Mouse (Mus musculus) heart, embryonic 11.5 days (tissue): ENCODE measurements around the gene Ppp5c. TPM values are rescaled to one million over a fixed set of nuclear protein-coding genes. Genes with fewer than 3 reads are reported as not detected.

Experiments
- ATAC-seq: fragments of 200-750 bp; cut with Nextera tagmentation; replicated peaks from 2 replicates; pipeline ENCODE4 v1.8.0; 2017; ENCODE audit warnings: moderate library complexity; ENCODE audit not compliant: insufficient number of reproducible peaks, low FRiP score, low TSS enrichment
- H3K27ac ChIP-seq: fragments of 300-500 bp; sonication (generic); 2 replicates; pipeline ENCODE4 v1.5.1; 2014; ENCODE audit warnings: mild to moderate bottlenecking, low read depth, low read length
- H3K27me3 ChIP-seq: fragments of 300-500 bp; sonication (generic); 2 replicates; pipeline ENCODE4 v1.6.1; 2014; ENCODE audit warnings: mild to moderate bottlenecking, low read length, mixed read lengths; ENCODE audit not compliant: control insufficient read depth, insufficient read depth
- H3K36me3 ChIP-seq: fragments of 300-500 bp; sonication (generic); 2 replicates; pipeline ENCODE4 v1.6.1; 2014; ENCODE audit warnings: mild to moderate bottlenecking, low read length, moderate library complexity, mixed read lengths; ENCODE audit not compliant: control insufficient read depth, insufficient read depth
- H3K4me1 ChIP-seq: fragments of 300-500 bp; sonication (generic); 2 replicates; pipeline ENCODE4 v1.6.1; 2014; ENCODE audit warnings: low read length; ENCODE audit not compliant: control insufficient read depth, insufficient read depth
- H3K4me2 ChIP-seq: fragments of 300-500 bp; sonication (generic); 2 replicates; pipeline ENCODE4 v1.6.1; 2014; ENCODE audit warnings: mild to moderate bottlenecking, moderate library complexity
- H3K4me3 ChIP-seq: fragments of 300-500 bp; sonication (generic); 2 replicates; pipeline ENCODE4 v1.5.1; 2014; ENCODE audit warnings: low read depth, low read length
- H3K9ac ChIP-seq: fragments of 300-500 bp; sonication (generic); 2 replicates; pipeline ENCODE4 v1.6.1; 2014; ENCODE audit warnings: mild to moderate bottlenecking, low read depth, low read length, moderate library complexity
- H3K9me3 ChIP-seq: fragments of 300-500 bp; sonication (generic); replicated peaks from 2 replicates; pipeline ENCODE4 v1.6.1; 2016; ENCODE audit warnings: low read length; ENCODE audit not compliant: control insufficient read depth
- WGBS: fragments of 180-500 bp; shearing (Covaris S2); extraction: QIAGEN DNeasy Blood & Tissue Kit; methylation state at CpG from one replicate; pipeline ENCODE4 v1.1.7; 2014; ENCODE audit not compliant: insufficient replicate concordance; 5-methylcytosine and 5-hydroxymethylcytosine counted together
- polyA plus RNA-seq: library from polyadenylated mRNA; unstranded; fragments of >200 nt; fragmentation: Nextera tagmentation; extraction: Ambion mirVana; gene quantifications from 2 replicates; pipeline ENCODE4 v1.2.1, GENCODE M21; 2014

Gene Ppp5c
- polyA plus RNA-seq, 1 experiment from 2014 or later: 87.0 TPM

DNA sequence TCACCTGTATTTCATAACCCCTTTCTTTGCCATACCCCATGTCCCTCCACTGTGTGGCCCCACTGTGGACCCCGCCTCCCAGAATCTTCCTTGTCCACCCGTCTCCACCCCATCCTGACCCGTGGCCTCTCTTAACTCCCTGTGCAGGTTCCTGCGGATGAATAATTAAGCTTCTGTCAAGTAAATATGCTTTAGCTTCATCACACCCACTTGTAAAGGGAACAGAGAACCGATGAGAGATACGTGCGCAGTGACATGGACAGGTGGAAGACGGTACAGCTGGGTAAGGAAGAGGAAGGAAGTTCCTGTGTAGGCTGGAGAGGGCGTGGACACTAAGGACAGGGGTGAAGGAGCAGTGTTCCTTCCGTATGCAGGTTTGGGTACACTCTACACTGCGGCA lies 35.1 kb upstream of the Ppp5c start:
- Histone ChIP-seq H3K27ac (peak overlapping the region; percentile 66), H3K4me3 (peak overlapping the region; percentile 50), H3K9ac (peak overlapping the region; percentile 65), H3K27me3 (no peaks in the 10 kb centered on the region), H3K9me3 (no peaks in the 10 kb centered on the region), H3K4me2 (peak overlapping the region; percentile 78), H3K36me3 (no peaks in the 10 kb centered on the region), H3K4me1 (peaks cover 43% of the 10 kb centered on the region)
- ATAC-seq: no peak
- WGBS: 16% methylated on average over 11 of the region's 11 CpGs

- 2% methylated on average over 15 of the region's 15 CpGs for WGBS
- Histone ChIP-seq H3K4me2 (peak within 1 kb of the TSS; percentile 78), H3K27ac (peak within 1 kb of the TSS; percentile 66), H3K4me1 (peaks cover 48% of the 10 kb centered on the region), H3K9ac (peak within 1 kb of the TSS; percentile 65), H3K4me3 (peak within 1 kb of the TSS; percentile 50), H3K9me3 (no peaks in the 10 kb centered on the region), H3K27me3 (no peaks in the 10 kb centered on the region), H3K36me3 (no peaks in the 10 kb centered on the region)
- ATAC-seq: peak; percentile 60
Observed at GRCm38 (mm10) chr7:17062389-17062788, 34.7 kb upstream of the Ppp5c start, which contains the start of gene Hif3a. Hif3a (minus strand) TSS chr7:17062427.

DNA sequence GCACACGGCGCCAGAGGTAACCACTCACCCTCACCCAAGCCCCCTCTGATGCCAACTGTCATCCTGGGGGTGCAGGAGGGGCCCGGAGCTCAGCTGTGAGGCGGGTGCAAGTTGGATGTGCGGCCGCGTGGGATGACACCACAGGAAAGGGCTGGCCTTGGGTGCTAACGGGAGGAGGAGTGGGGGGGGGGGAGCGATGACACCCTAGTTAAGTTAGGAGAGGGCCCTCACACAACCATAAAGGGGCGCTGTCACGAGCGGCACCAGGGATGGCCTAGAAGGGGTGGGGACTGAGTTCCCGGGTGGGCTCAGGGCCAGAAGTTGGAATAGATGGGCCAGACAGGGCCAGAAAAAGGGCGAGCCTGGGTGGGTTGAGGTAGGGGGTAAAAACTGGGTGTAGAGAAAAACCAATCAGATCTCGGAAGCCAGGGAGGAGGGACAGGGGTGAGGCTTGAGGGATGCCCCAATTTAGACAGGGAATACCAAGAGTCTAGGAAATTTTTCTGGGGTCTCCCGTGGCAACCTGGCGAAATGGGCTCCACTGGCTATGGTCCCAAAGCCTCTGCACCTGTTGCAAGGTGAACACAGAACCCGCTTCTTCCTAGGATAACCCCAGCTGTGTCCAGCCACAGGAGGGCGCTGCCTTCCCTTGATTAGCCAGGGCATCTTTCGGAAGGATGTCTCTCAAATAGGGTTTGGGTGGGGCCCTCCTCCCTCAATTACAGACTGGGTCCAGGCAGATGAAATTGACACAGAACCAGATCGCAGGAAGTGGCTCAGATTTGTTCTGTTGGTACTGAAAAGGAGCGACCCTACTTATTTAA lies 33.3 kb upstream of the Ppp5c start:
- no peak for ATAC-seq
- peaks cover 53% of the 10 kb centered on the region for H3K4me1 ChIP-seq

DNA sequence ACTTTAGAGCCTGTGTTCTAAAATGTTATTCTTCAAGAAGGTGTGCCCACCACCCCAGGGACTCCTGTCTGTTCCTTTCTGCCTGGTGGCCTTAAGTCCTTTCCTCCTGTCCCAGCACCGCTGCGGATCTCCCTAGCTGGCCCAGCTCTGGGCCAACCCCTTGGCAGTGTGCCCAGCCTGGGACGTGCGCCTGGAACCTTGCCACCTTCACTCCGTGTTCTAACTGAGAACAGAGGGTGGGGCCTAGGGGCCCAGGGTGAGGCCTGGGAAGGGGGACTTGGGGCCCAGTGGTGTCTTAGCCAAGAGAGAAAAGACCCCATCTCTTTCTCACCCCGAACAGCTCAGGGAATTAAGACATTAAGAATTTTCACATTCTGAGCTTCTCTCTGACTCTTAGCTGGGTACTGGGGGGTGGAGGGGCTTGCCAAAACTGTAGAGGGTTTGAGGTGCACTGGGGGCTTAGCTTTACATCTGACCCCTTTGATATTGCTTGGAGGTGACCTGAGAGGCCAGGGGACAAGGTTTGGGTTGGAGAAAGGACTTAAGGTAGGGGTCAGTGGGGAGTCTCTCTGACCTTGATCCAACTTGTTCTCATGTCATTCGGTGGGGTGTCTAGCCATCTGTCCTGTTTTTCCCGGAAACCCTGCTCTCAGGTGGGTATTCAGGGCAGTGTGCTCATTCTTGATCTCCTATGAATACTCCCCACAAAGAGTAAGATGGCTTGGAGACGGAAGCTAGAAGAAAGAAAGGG lies 32.5 kb upstream of the Ppp5c start:
- no peaks in the 10 kb centered on the region for H3K9me3 ChIP-seq
- H3K4me3 ChIP-seq: peak overlapping the region; percentile 50
- H3K9ac ChIP-seq: peak overlapping the region; percentile 43; the same call in 1 of the 2 replicates
- H3K4me1 ChIP-seq: peaks cover 53% of the 10 kb centered on the region
- peak overlapping the region; percentile 78 for H3K4me2 ChIP-seq
- H3K27ac ChIP-seq: peak overlapping the region; percentile 99
- peak; percentile 33 for ATAC-seq
- no peaks in the 10 kb centered on the region for H3K36me3 ChIP-seq
- H3K27me3 ChIP-seq: no peaks in the 10 kb centered on the region
- WGBS: 32% methylated on average over 9 of the region's 9 CpGs

More for the DNA sequence above, 33.3 kb upstream of the Ppp5c start:
- H3K36me3 ChIP-seq: no peaks in the 10 kb centered on the region
- H3K4me3 ChIP-seq: peak overlapping the region; percentile 50
- peak overlapping the region; percentile 65; the same call in 1 of the 2 replicates for H3K9ac ChIP-seq
- H3K9me3 ChIP-seq: no peaks in the 10 kb centered on the region
- peak overlapping the region; percentile 99 for H3K27ac ChIP-seq
- H3K4me2 ChIP-seq: peak overlapping the region; percentile 78
- 73% methylated on average over 22 of the region's 22 CpGs for WGBS
- H3K27me3 ChIP-seq: no peaks in the 10 kb centered on the region

DNA sequence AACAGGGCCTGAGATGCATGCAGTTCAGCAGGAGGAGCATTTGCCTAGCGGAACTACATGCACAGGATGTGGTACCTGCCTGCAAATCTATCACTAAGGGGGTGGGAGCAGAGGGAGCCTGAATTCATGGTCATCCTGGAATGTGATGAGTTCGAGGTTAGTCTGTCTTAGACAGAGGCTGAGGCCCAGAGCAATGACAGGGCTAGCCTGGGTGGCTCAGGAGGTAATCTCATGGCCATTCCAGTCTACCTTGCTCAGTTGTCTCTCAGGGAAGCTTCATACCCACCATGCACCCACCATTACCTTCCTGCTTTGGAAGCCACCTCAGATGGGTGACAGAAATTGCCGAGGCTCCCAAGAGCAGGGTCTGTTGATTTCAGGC lies 31.7 kb upstream of the Ppp5c start:
- Histone ChIP-seq H3K4me2 (peak overlapping the region; percentile 78), H3K4me1 (peaks cover 53% of the 10 kb centered on the region), H3K27me3 (no peaks in the 10 kb centered on the region), H3K27ac (peak overlapping the region; percentile 99), H3K36me3 (peaks cover 1% of the 10 kb centered on the region; the same call in 1 of the 2 replicates), H3K4me3 (peak overlapping the region; percentile 50; the same call in 1 of the 2 replicates), H3K9ac (peak overlapping the region; percentile 43), H3K9me3 (no peaks in the 10 kb centered on the region)
- ATAC-seq: no peak
- 82% methylated on average over 3 of the region's 3 CpGs for WGBS

GRCm38 (mm10) chr7:17058816-17059462 lies 31.2 kb upstream of the Ppp5c start:
- Histone ChIP-seq H3K9ac (peak overlapping the region; percentile 75), H3K36me3 (peaks cover 6% of the 10 kb centered on the region), H3K4me2 (peak overlapping the region; percentile 78), H3K27me3 (no peaks in the 10 kb centered on the region), H3K27ac (peak overlapping the region; percentile 99), H3K4me3 (peak overlapping the region; percentile 50), H3K9me3 (no peaks in the 10 kb centered on the region), H3K4me1 (peaks cover 53% of the 10 kb centered on the region)
- WGBS: 53% methylated on average over 8 of the region's 8 CpGs
- no peak for ATAC-seq

- Histone ChIP-seq H3K4me1 (peaks cover 53% of the 10 kb centered on the region), H3K4me2 (peak overlapping the region; percentile 78), H3K4me3 (peak overlapping the region; percentile 27), H3K9ac (peak overlapping the region; percentile 75), H3K36me3 (peaks cover 13% of the 10 kb centered on the region), H3K27ac (peak overlapping the region; percentile 99), H3K9me3 (no peaks in the 10 kb centered on the region), H3K27me3 (no peaks in the 10 kb centered on the region)
- peak; percentile 74 for ATAC-seq
- WGBS: 2% methylated on average over 16 of the region's 16 CpGs
Observed at GRCm38 (mm10) chr7:17058071-17058689, 30.5 kb upstream of the Ppp5c start.
